16 mouse cellular contexts compared by ENCODE assay signal in genomic region chr19:55767104-55767503, GRCm38 (mm10). TPM values are rescaled to one million over a fixed set of nuclear protein-coding genes. Genes with fewer than 3 reads are reported as not detected.
A peak's percentile ranks its signal among the peaks of the same experiment; 100 is the strongest.
DNase-seq lines count a peak whose midpoint lies in the region; ATAC-seq and TF ChIP-seq lines count a peak whose summit lies in the region.
"Had no signal": no experiment of that assay in that cellular context is flagged by ENCODE, and none has a peak within 500 bp of the region (broad histone marks: within the 10 kb centered on the region; RNA-seq: fewer than 3 reads in every experiment).

No protein-coding gene starts in this region.

- 0 out of 2 replicates have a peak overlapping the region, but pooled peaks have one; percentile 17 for H3K27ac ChIP-seq in embryonic facial prominence, embryonic 12.5 days
- H3K27ac ChIP-seq in embryonic facial prominence, embryonic 10.5 days (replicated peaks) = no peak overlapping the region
- H3K27ac ChIP-seq in midbrain, embryonic 16.5 days (ENCODE audit: low read length) = peak overlapping the region; percentile 33; the same call in 1 of the 2 replicates
- no peak overlapping the region for H3K27ac ChIP-seq in midbrain, embryonic 10.5 days (replicated peaks)
- H3K27ac ChIP-seq in intestine, postnatal 0 days (ENCODE audit: low read depth, low read length) = 0 out of 2 replicates have a peak overlapping the region, but pooled peaks have one; percentile 22
- H3K27ac ChIP-seq: forebrain, embryonic 13.5 days; kidney, postnatal 0 days; left cerebral cortex, adult 2 months; limb, embryonic 15.5 days had no signal

- TF ChIP-seq CTCF in intestine, postnatal 0 days (IDR thresholded peaks at IDR 0.05; ENCODE audit: low read depth) = no peak

- 75% methylated on average over 6 of the region's 6 CpGs for WGBS in embryonic facial prominence, embryonic 12.5 days
- WGBS in embryonic facial prominence, embryonic 10.5 days = 75% methylated on average over 6 of the region's 6 CpGs
- 61% methylated on average over 6 of the region's 6 CpGs for WGBS in midbrain, embryonic 16.5 days
- WGBS in midbrain, embryonic 10.5 days = 79% methylated on average over 6 of the region's 6 CpGs
- 62% methylated on average over 6 of the region's 6 CpGs for WGBS in intestine, postnatal 0 days

- H3K4me1 ChIP-seq in embryonic facial prominence, embryonic 12.5 days = peaks cover 63% of the 10 kb centered on the region
- peaks cover 47% of the 10 kb centered on the region for H3K4me1 ChIP-seq in embryonic facial prominence, embryonic 10.5 days
- peaks cover 36% of the 10 kb centered on the region for H3K4me1 ChIP-seq in midbrain, embryonic 16.5 days (ENCODE audit: control insufficient read depth, insufficient read depth, low read length)
- H3K4me1 ChIP-seq in midbrain, embryonic 10.5 days = peaks cover 38% of the 10 kb centered on the region
- no peaks in the 10 kb centered on the region for H3K4me1 ChIP-seq in intestine, postnatal 0 days (replicated peaks; ENCODE audit: control insufficient read depth, insufficient read depth, low read length)

- no peaks in the 10 kb centered on the region for H3K9me3 ChIP-seq in embryonic facial prominence, embryonic 12.5 days
- H3K9me3 ChIP-seq in embryonic facial prominence, embryonic 10.5 days = no peaks in the 10 kb centered on the region
- no peaks in the 10 kb centered on the region for H3K9me3 ChIP-seq in midbrain, embryonic 16.5 days (replicated peaks; ENCODE audit: control insufficient read depth, low read length, poor library complexity, severe bottlenecking)
- H3K9me3 ChIP-seq in midbrain, embryonic 10.5 days (replicated peaks) = no peaks in the 10 kb centered on the region
- no peaks in the 10 kb centered on the region for H3K9me3 ChIP-seq in intestine, postnatal 0 days (ENCODE audit: control insufficient read depth)
- H3K9me3 ChIP-seq: forebrain, embryonic 13.5 days; limb, embryonic 15.5 days had no signal

- H3K4me3 ChIP-seq in embryonic facial prominence, embryonic 12.5 days = no peak overlapping the region
- no peak overlapping the region for H3K4me3 ChIP-seq in embryonic facial prominence, embryonic 10.5 days
- H3K4me3 ChIP-seq in midbrain, embryonic 16.5 days (ENCODE audit: low read depth, low read length) = no peak overlapping the region
- no peak overlapping the region for H3K4me3 ChIP-seq in midbrain, embryonic 10.5 days
- H3K4me3 ChIP-seq in intestine, postnatal 0 days (ENCODE audit: low read depth, low read length) = no peak overlapping the region
- H3K4me3 ChIP-seq: forebrain, embryonic 13.5 days; left cerebral cortex, adult 2 months; limb, embryonic 15.5 days had no signal

- H3K4me2 ChIP-seq in embryonic facial prominence, embryonic 12.5 days (replicated peaks) = no peak overlapping the region
- H3K4me2 ChIP-seq in midbrain, embryonic 16.5 days (ENCODE audit: low read length) = no peak overlapping the region
- H3K4me2 ChIP-seq in intestine, postnatal 0 days (replicated peaks; ENCODE audit: low read depth) = no peak overlapping the region
- H3K4me2 ChIP-seq: forebrain, embryonic 13.5 days; limb, embryonic 15.5 days had no signal

- H3K27me3 ChIP-seq in embryonic facial prominence, embryonic 12.5 days = no peaks in the 10 kb centered on the region
- no peaks in the 10 kb centered on the region for H3K27me3 ChIP-seq in embryonic facial prominence, embryonic 10.5 days (replicated peaks; ENCODE audit: low read depth, poor library complexity, severe bottlenecking)
- H3K27me3 ChIP-seq in midbrain, embryonic 16.5 days (ENCODE audit: control insufficient read depth, insufficient read depth, low read depth, low read length) = no peaks in the 10 kb centered on the region
- H3K27me3 ChIP-seq in midbrain, embryonic 10.5 days (ENCODE audit: low read depth, poor library complexity, severe bottlenecking) = no peaks in the 10 kb centered on the region
- H3K27me3 ChIP-seq in intestine, postnatal 0 days (replicated peaks; ENCODE audit: control insufficient read depth, insufficient read depth, low read length) = no peaks in the 10 kb centered on the region
- H3K27me3 ChIP-seq: forebrain, embryonic 13.5 days; limb, embryonic 15.5 days had no signal

- no peak overlapping the region for H3K9ac ChIP-seq in embryonic facial prominence, embryonic 12.5 days
- no peak overlapping the region for H3K9ac ChIP-seq in midbrain, embryonic 16.5 days (ENCODE audit: low read depth, low read length)
- no peak overlapping the region for H3K9ac ChIP-seq in intestine, postnatal 0 days (ENCODE audit: low read depth, low read length)
- H3K9ac ChIP-seq: forebrain, embryonic 13.5 days; limb, embryonic 15.5 days had no signal

- no peak for ATAC-seq in embryonic facial prominence, embryonic 12.5 days (ENCODE audit: insufficient number of reproducible peaks, insufficient read depth, low FRiP score, low TSS enrichment)
- ATAC-seq in midbrain, embryonic 16.5 days = no peak
- ATAC-seq in intestine, postnatal 0 days = no peak
- ATAC-seq: forebrain, embryonic 13.5 days had no signal

- DNase-seq in embryonic facial prominence, embryonic 10.5 days (ENCODE audit: low spot score) = no peak
- no peak for DNase-seq in midbrain, embryonic 10.5 days (ENCODE audit: low spot score)
- no peak for DNase-seq in cerebellum, postnatal 4 days (ENCODE audit: low spot score in 2 of 2)
- no peak for DNase-seq in left cerebral cortex, postnatal 10 days (ENCODE audit: extremely low spot score in 1 of 2, low spot score in 2 of 2)
- DNase-seq: B cell, adult 2 months; cerebellum, adult 18-20 months; lung, postnatal 10 days; right cerebral cortex, postnatal 14 days; thymus, postnatal 4 days had no signal

- intact Hi-C loops in left cerebral cortex, postnatal 10 days (cut with DNase I) = no loop called here

- peaks cover 6% of the 10 kb centered on the region for H3K36me3 ChIP-seq in embryonic facial prominence, embryonic 12.5 days
- peaks cover 39% of the 10 kb centered on the region for H3K36me3 ChIP-seq in embryonic facial prominence, embryonic 10.5 days (replicated peaks)
- H3K36me3 ChIP-seq in midbrain, embryonic 16.5 days (ENCODE audit: control insufficient read depth, insufficient read depth, low read length) = no peaks in the 10 kb centered on the region
- H3K36me3 ChIP-seq in midbrain, embryonic 10.5 days = peaks cover 41% of the 10 kb centered on the region
- no peaks in the 10 kb centered on the region; the same call in 1 of the 2 replicates for H3K36me3 ChIP-seq in intestine, postnatal 0 days (ENCODE audit: control insufficient read depth, insufficient read depth)

RNA-seq across cellular contexts. Expression of gene Tcf7l2, which starts 25.5 kb away (rescaled TPM):
- 137 and 148 TPM in 2 replicates for polyA plus RNA-seq in embryonic facial prominence, embryonic 12.5 days (2016; fragmentation: Nextera tagmentation; extraction: Ambion mirVana)
- 94.5 and 111 TPM in 2 replicates for polyA plus RNA-seq in embryonic facial prominence, embryonic 10.5 days (2016; fragmentation: Nextera tagmentation; extraction: Ambion mirVana)
- polyA plus RNA-seq in midbrain, embryonic 16.5 days (2015; fragmentation: Nextera tagmentation; extraction: Ambion mirVana) = 824 and 1,080 TPM in 2 replicates
- 180 and 255 TPM in 2 replicates for polyA plus RNA-seq in midbrain, embryonic 10.5 days (2016; fragmentation: Nextera tagmentation; extraction: Ambion mirVana)
- 32.4 and 37.4 TPM in 2 replicates for polyA plus RNA-seq in intestine, postnatal 0 days (2015; fragmentation: Nextera tagmentation; extraction: Ambion mirVana)
- 10 to 100 TPM in 1 of 2 experiments, 1 to 10 TPM in 1; 8.2 to 11.4 TPM for total RNA-seq in left cerebral cortex, postnatal 10 days (2021)

Comparison
In these comparisons a context has a peak if more than half of its experiments do, and no peak if none do; other contexts are left out.
1. H3K27ac ChIP-seq: peak in embryonic facial prominence, embryonic 12.5 days (single experiment), midbrain, embryonic 16.5 days (single experiment) and intestine, postnatal 0 days (single experiment); none in embryonic facial prominence, embryonic 10.5 days (single experiment) and midbrain, embryonic 10.5 days (single experiment).